Mouse (Mus musculus) erythroid progenitor cell, adult 5-6 weeks (primary cell): ENCODE results near the gene Syt11. TPM values are rescaled to one million over a fixed set of nuclear protein-coding genes. Genes with fewer than 3 reads are reported as not detected.
"Not testable (repeated sequence)": the region's sequence is repeated elsewhere in the genome, so short reads cannot be mapped to it uniquely, and the experiment has no call there.

Experiments used
- ATAC-seq: replicated peaks from 2 replicates; pipeline ENCODE4 v1.8.0; 2016; ENCODE audit warnings: moderate number of reproducible peaks, mild to moderate bottlenecking, moderate TSS enrichment, inconsistent platforms; ENCODE audit not compliant: poor library complexity, low FRiP score, severe bottlenecking
- total RNA-seq, 2 experiments: library from RNA; stranded (forward) in 1 of 2; stranded (reverse) in 1 of 2; fragments of 150-400 nt in 1 of 2; fragments of 186-747, 209-891 nt in 1 of 2; gene quantifications; 2 replicates each; pipeline versions ENCODE4 v1.2.3 to v1.2.4; 2015 to 2017; ENCODE audit warnings: low replicate concordance in 2 of 2

Syt11 gene
- total RNA-seq (2015; ENCODE audit: low replicate concordance) (0.36 TPM in 1 of 2 replicates, not detected in the other), total RNA-seq (2017; ENCODE audit: low replicate concordance) (0.39 TPM in 1 of 2 replicates, not detected in the other)

- peak; percentile 90 for ATAC-seq
Observed at GRCm38 (mm10) chr3:88774939-88775841, at the start of gene Syt11. Syt11 (minus strand) TSS chr3:88775164.

- no peak for ATAC-seq
Observed at GRCm38 (mm10) chr3:88803910-88804540, 29.1 kb upstream of the Syt11 start.

- not testable (repeated sequence) for ATAC-seq
Observed at GRCm38 (mm10) chr3:88797507-88797906, 22.5 kb upstream of the Syt11 start.

DNA sequence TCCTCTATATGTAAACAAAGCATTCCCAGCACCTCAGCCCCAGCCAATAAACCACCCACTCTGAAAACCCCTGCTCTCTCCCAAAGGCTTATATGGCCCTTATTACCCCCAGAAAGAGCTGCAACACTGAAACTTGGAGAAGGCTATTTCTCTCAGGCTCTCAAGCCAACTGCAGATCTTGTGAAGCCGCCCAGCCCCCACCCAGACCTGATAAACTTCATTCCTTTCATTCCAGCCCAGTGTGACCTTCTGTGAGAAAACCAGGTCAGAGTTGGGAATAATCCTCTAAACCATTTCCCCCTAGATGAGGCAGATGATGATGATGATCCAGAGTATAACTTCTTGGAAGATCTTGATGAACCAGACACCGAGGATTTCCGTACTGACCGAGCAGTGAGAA lies 13.1 kb upstream of the Syt11 start:
- ATAC-seq, result not testable (repeated sequence)

- not testable (repeated sequence) for ATAC-seq
Observed at GRCm38 (mm10) chr3:88786805-88787204, 11.8 kb upstream of the Syt11 start.

DNA sequence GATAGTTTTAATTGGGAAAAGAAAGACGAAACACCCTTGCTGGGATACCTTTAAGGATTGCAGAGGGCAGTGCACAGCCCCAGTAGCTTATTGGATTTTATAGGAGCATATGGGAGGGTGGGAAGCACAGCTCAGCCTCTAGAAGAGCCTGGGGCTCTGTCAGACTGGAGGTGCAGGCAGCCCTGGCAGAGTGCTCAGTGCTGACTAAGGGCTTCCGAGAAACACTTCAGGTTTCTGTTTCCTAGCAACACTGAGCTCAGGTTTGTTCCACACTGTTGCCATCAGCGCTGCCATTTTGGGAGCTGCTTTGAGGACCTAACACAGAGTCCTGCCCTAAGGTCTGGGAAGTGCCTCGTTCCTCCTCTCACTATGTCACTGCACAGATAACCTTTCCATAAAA lies 11.4 kb upstream of the Syt11 start:
- not testable (repeated sequence) for ATAC-seq

- no peak for ATAC-seq
Observed at GRCm38 (mm10) chr3:88784889-88785288, 9.9 kb upstream of the Syt11 start.

DNA sequence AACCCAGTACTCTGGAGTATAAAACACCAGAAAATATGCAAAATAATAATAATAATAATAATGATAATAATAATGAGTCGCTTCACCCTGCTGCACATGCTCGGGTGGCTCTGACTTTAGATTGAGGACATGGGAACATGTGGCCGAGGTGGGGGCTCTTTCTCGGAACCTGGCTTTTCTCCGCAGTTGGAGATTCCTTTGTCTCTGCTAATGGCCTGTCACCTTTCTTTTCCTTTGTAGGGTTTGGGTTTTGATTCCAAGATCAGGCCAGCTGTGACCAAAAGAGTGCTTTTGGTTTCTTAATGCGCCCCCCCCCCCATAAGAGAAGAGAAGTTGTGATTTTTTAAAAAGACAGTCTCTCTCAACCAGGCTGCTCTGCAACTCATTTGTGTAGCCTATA lies 1.8 kb downstream of the Syt11 start:
- ATAC-seq, result not testable (repeated sequence)

GRCm38 (mm10) chr3:88772399-88772798 lies 2.6 kb downstream of the Syt11 start:
- peak; percentile 79 for ATAC-seq

DNA sequence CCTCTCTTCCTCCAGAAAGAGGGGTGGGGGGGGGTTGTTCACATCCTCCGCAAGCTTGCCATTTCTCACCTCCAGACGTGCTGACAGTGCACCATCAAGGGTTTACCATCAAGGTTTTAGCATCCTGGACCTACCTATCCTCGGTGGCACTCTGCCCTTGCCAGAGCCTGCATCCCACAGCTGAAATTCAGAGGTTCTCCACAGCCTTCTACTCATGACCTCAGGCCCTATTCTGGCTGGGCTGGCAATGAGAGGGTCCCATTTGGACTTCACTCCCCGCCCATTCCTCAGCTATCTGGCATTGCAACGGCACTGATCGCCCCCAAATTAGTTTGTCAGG lies 3.1 kb downstream of the Syt11 start:
- not testable (repeated sequence) for ATAC-seq

DNA sequence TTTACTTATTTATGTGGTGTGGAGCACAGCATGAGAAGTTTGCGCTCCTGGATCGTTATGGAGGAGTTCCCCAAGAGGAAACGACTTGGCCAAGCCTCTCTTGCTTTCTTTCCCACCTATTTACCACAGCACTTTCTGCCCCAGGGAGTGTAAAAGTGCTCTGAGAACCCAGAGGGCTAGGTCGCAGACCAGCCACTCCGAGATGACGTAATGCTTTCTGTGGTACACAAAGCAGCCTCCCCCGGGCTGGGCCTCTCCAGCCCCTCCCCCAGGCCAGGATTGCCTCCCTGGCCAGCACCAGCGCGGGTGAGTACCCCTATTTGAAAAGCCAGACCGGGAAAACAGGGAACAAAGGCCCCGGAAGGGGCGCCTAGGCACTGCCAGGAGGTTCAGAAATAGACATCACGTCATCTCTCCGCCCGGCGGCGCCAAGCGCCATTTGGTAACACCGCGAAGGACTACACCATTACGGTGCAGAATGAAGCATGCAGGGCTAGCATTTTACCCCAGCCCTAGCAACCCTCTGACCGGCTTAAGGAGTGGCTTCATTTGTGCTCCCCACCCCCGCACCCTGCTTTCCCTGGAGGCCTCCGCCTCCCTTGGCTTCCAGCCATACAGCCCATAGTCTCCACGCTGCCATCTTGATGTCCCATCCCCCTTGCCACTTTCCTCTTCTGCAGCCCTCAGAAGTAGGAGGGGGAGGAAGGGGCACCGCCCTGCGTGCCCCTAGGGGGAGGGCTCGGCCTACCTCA lies 3.6 kb downstream of the Syt11 start:
- ATAC-seq, result not testable (repeated sequence)

- ATAC-seq, result no peak
Observed at GRCm38 (mm10) chr3:88762401-88762831, 12.5 kb downstream of the Syt11 start.

GRCm38 (mm10) chr3:88761619-88762018 lies 13.3 kb downstream of the Syt11 start:
- ATAC-seq, result no peak

GRCm38 (mm10) chr3:88758045-88758500 lies 16.9 kb downstream of the Syt11 start:
- ATAC-seq, result no peak

DNA sequence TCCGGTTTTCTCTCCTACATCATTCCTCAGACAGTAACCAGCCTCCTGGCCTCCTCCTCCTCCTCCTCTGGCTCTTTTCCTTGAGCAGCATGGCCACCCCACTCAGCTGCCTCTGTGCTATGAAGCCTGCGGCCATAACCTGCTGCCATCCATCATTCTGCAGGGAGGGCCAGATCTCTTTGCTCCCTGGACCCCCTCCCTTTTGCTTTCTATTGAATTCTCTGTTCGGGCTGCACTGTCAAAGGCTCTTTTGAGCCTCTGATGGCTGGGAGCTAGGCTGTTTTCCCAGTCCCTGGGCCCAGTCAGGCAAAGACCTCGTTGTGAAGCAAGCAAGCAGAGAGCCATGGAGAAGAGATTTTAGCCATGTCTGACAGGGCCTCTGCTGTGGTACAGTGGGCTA lies 18.7 kb downstream of the Syt11 start:
- ATAC-seq, result no peak

DNA sequence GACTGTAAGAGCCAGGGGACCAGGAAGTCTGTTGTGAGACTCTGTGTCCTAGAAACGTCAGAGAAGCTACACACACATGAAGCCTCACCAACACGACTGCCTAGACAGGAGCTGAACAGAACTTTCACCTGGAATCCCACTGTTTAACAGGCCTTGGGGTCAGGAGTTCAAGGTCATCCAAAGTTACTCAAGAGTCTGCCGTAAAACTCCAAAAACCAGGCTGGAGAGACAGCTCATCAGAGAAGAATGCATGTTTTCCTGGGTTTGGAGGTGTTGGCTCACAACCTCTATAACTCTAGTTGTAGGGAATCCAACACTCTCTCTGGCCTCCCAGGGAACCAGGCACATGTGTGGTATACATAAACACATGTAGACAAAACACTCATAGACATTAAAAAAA lies 19.4 kb downstream of the Syt11 start:
- ATAC-seq, result no peak

- 0 out of 2 replicates have a peak, but pooled peaks have one; percentile 20 for ATAC-seq
Observed at GRCm38 (mm10) chr3:88754283-88754682, 20.7 kb downstream of the Syt11 start.

DNA sequence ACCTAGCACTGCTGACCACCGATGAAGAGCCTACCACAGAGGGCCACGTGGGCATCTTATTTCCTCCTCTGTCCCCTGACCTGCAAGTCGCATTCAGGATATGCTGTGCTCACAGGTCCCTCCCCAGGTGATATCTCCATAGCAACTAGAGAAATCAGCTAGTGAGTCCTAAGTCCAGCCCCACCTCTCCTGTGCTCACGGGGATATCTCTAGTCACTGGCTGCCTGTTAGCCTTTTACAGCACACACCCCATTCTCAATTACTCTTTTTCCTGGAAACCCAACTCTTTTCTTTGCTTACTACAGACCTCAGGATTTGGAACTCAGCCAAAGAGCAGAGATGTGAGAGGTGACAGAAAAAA lies 28.1 kb downstream of the Syt11 start:
- ATAC-seq, result no peak

DNA sequence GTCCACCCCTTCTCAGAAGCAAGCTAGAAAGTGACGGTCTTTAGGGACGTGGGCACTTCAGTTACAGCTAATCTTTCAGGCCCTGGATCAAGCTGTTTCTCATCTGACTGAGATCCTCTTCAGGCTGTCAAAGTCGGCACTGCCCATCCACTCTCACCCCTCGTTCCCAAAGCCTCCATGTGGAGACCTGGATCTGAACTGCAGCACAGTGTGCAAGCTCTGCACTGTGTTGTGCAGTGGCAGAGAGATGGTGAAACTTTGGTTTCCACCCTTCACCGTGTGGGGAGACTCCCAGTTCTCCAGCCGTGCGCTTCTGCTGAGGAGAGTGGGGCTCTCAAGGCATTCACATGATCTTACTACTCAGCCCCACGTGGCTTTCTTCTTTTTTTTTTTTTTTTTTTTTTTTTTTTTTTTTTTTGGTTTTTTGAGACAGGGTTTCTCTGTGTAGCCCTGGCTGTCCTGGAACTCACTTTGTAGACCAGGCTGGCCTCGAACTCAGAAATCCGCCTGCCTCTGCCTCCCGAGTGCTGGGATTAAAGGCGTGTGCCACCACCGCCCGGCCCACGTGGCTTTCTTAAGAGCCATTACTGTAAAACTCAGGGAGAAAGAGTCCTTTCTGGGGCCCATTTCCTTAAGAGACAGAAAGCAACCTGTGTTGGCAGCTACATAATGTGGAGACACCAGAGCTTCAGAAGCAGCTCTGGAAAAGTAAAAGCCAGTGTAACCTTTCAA lies 28.7 kb downstream of the Syt11 start:
- ATAC-seq, result no peak

- no peak; the same call in 1 of the 2 replicates for ATAC-seq
Observed at GRCm38 (mm10) chr3:88745534-88745933, 29.4 kb downstream of the Syt11 start.
